ENCODE assay signal across 9 mouse cellular contexts in the genomic region with DNA sequence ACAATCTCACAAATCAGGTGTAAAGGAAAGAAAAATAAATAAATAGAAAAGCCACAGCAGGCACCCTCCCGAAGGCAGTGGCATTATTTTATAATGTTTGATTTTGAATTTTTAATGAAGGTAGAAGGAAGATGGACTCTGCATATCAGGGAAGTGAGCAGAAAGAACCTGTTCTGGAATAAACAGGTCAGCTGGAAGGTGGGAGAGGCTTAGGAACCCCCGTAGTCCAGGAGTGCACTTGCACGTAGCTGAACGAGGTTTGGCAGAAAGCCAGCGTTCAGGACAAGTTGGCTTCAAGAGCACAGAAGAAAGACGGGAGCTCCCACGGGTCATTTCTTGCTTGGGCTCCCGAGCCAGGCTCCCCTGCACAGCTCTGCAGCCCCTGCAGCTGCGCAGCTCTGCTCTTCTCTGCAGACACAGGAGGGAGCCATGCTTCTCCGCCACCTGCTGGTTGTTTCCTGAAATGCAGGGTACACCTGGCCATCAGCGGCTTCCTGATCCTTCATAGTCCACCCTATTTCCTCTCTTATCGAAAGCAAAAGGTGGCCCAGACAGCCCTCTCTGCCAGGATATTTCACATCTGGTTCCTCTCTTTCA.
DNase-seq lines count a peak whose midpoint lies in the region; ATAC-seq and TF ChIP-seq lines count a peak whose summit lies in the region.
"Had no signal": no experiment of that assay in that cellular context is flagged by ENCODE, and none has a peak within 500 bp of the region (broad histone marks: within the 10 kb centered on the region; RNA-seq: fewer than 3 reads in every experiment).

No protein-coding gene starts in this region.

- H3K36me3 ChIP-seq in forebrain, embryonic 10.5 days (replicated peaks): no peaks in the 10 kb centered on the region
- no peaks in the 10 kb centered on the region for H3K36me3 ChIP-seq in heart, postnatal 0 days (replicated peaks; ENCODE audit: control insufficient read depth, insufficient read depth, low read length)
- no peaks in the 10 kb centered on the region for H3K36me3 ChIP-seq in liver, embryonic 14.5 days (replicated peaks; ENCODE audit: control insufficient read depth, insufficient read depth, low read depth)
- H3K36me3 ChIP-seq in neural tube, embryonic 11.5 days (ENCODE audit: control insufficient read depth, insufficient read depth, low read length): no peaks in the 10 kb centered on the region
- no peaks in the 10 kb centered on the region for H3K36me3 ChIP-seq in stomach, embryonic 15.5 days

- H3K27ac ChIP-seq in forebrain, embryonic 10.5 days: no peak overlapping the region
- no peak overlapping the region for H3K27ac ChIP-seq in heart, postnatal 0 days (ENCODE audit: low read depth)
- H3K27ac ChIP-seq in liver, embryonic 14.5 days: no peak overlapping the region
- H3K27ac ChIP-seq in neural tube, embryonic 11.5 days (ENCODE audit: low read depth, low read length): no peak overlapping the region
- H3K27ac ChIP-seq in stomach, embryonic 15.5 days: no peak overlapping the region

- no peaks in the 10 kb centered on the region for H3K9me3 ChIP-seq in forebrain, embryonic 10.5 days
- no peaks in the 10 kb centered on the region for H3K9me3 ChIP-seq in heart, postnatal 0 days (replicated peaks; ENCODE audit: control insufficient read depth, low read length)
- no peaks in the 10 kb centered on the region for H3K9me3 ChIP-seq in liver, embryonic 14.5 days (ENCODE audit: control insufficient read depth, low read length)
- no peaks in the 10 kb centered on the region for H3K9me3 ChIP-seq in neural tube, embryonic 11.5 days (ENCODE audit: control insufficient read depth, low read length)
- no peaks in the 10 kb centered on the region for H3K9me3 ChIP-seq in stomach, embryonic 15.5 days

- H3K4me1 ChIP-seq in forebrain, embryonic 10.5 days: no peaks in the 10 kb centered on the region; the same call in 1 of the 2 replicates
- H3K4me1 ChIP-seq in heart, postnatal 0 days (ENCODE audit: control insufficient read depth, insufficient read depth): no peaks in the 10 kb centered on the region
- no peaks in the 10 kb centered on the region for H3K4me1 ChIP-seq in liver, embryonic 14.5 days (replicated peaks; ENCODE audit: control insufficient read depth in 2 of 2, insufficient read depth in 2 of 2, low read length in 1 of 2)
- H3K4me1 ChIP-seq in neural tube, embryonic 11.5 days (ENCODE audit: control insufficient read depth, insufficient read depth, low read length): no peaks in the 10 kb centered on the region
- no peaks in the 10 kb centered on the region for H3K4me1 ChIP-seq in stomach, embryonic 15.5 days

- ATAC-seq in CD4-positive, CD25-positive, alpha-beta regulatory T cell, adult 4 months: peak; percentile 90
- ATAC-seq in heart, postnatal 0 days (ENCODE audit: insufficient read depth, low read depth): peak; percentile 58
- ATAC-seq in liver, embryonic 14.5 days (ENCODE audit: insufficient read depth): 0 out of 2 replicates have a peak, but pooled peaks have one; percentile 51
- ATAC-seq in neural tube, embryonic 11.5 days (ENCODE audit: insufficient read depth, low FRiP score, low TSS enrichment): peak; percentile 88
- peak; percentile 81; the same call in 1 of the 2 replicates for ATAC-seq in stomach, embryonic 15.5 days (ENCODE audit: insufficient read depth, low FRiP score, low read depth)

- DNase-seq in c-Kit-negative CD71-positive TER-119-positive erythroid progenitor cells, embryonic 14.5 days (ENCODE audit: low read depth, low spot score): peak; percentile 11
- peak; percentile 82 for DNase-seq in forebrain, embryonic 10.5 days (ENCODE audit: extremely low spot score, low spot score)
- DNase-seq in heart, postnatal 0 days (ENCODE audit: low spot score): peak; percentile 47
- DNase-seq in kidney, postnatal 36 days: peak; percentile 67 to 87
- peak in 2 of 3 experiments; percentile 9 to 17 for DNase-seq in liver, embryonic 14.5 days (ENCODE audit: low read depth in 3 of 3, low spot score in 3 of 3)
- DNase-seq in neural tube, embryonic 11.5 days (ENCODE audit: low spot score): peak; percentile 84

- peak overlapping the region; percentile 11; the same call in 1 of the 2 replicates for H3K4me3 ChIP-seq in forebrain, embryonic 10.5 days
- H3K4me3 ChIP-seq in heart, postnatal 0 days (ENCODE audit: low read depth, low read length): no peak overlapping the region
- H3K4me3 ChIP-seq in liver, embryonic 14.5 days (ENCODE audit: insufficient read depth in 1 of 2, low read depth in 2 of 2, low read length in 2 of 2): no peak overlapping the region
- no peak overlapping the region for H3K4me3 ChIP-seq in neural tube, embryonic 11.5 days (ENCODE audit: low read depth, low read length)
- no peak overlapping the region for H3K4me3 ChIP-seq in stomach, embryonic 15.5 days (replicated peaks)
- H3K4me3 ChIP-seq: erythroblast, embryonic 14.5 days had no signal

- no peak for TF ChIP-seq EP300 in heart, postnatal 0 days (IDR thresholded peaks at IDR 0.05; ENCODE audit: low read depth)
- TF ChIP-seq EP300 in liver, embryonic 14.5 days (IDR thresholded peaks at IDR 0.05; ENCODE audit: low read depth): no peak

- 0 out of 2 replicates have a peak, but pooled peaks cover 5% of the 10 kb centered on the region for H3K27me3 ChIP-seq in forebrain, embryonic 10.5 days (ENCODE audit: poor library complexity, severe bottlenecking)
- H3K27me3 ChIP-seq in heart, postnatal 0 days (ENCODE audit: control insufficient read depth, insufficient read depth, low read length): no peaks in the 10 kb centered on the region
- no peaks in the 10 kb centered on the region; the same call in 1 of the 2 replicates for H3K27me3 ChIP-seq in liver, embryonic 14.5 days (ENCODE audit: control insufficient read depth, insufficient read depth, low read length)
- H3K27me3 ChIP-seq in neural tube, embryonic 11.5 days (ENCODE audit: control insufficient read depth, insufficient read depth, low read length): no peaks in the 10 kb centered on the region
- no peaks in the 10 kb centered on the region for H3K27me3 ChIP-seq in stomach, embryonic 15.5 days (replicated peaks)

- H3K9ac ChIP-seq in heart, postnatal 0 days (replicated peaks; ENCODE audit: low read depth, low read length): no peak overlapping the region
- no peak overlapping the region for H3K9ac ChIP-seq in liver, embryonic 14.5 days (replicated peaks)
- H3K9ac ChIP-seq in neural tube, embryonic 11.5 days (ENCODE audit: low read length): no peak overlapping the region
- H3K9ac ChIP-seq in stomach, embryonic 15.5 days: no peak overlapping the region

- TF ChIP-seq CTCF in heart, postnatal 0 days (IDR thresholded peaks at IDR 0.05; ENCODE audit: low read depth): peak; percentile 90
- peak; percentile 90 for TF ChIP-seq CTCF in liver, embryonic 14.5 days (IDR thresholded peaks at IDR 0.05; ENCODE audit: low read depth)

- WGBS in forebrain, embryonic 10.5 days: 19% methylated on average over 12 of the region's 12 CpGs
- 10% methylated on average over 12 of the region's 12 CpGs for WGBS in heart, postnatal 0 days
- 11% methylated on average over 12 of the region's 12 CpGs for WGBS in liver, embryonic 14.5 days (ENCODE audit: insufficient replicate concordance)
- WGBS in neural tube, embryonic 11.5 days: 14% methylated on average over 12 of the region's 12 CpGs
- WGBS in stomach, embryonic 15.5 days: 7% methylated on average over 12 of the region's 12 CpGs

- peak overlapping the region; percentile 22; the same call in 1 of the 2 replicates for H3K4me2 ChIP-seq in heart, postnatal 0 days (ENCODE audit: low read depth, low read length)
- H3K4me2 ChIP-seq in liver, embryonic 14.5 days (ENCODE audit: low read depth): no peak overlapping the region
- H3K4me2 ChIP-seq in neural tube, embryonic 11.5 days (ENCODE audit: low read depth): peak overlapping the region; percentile 34; the same call in 1 of the 2 replicates
- peak overlapping the region; percentile 47 for H3K4me2 ChIP-seq in stomach, embryonic 15.5 days

Comparison
In these comparisons a context has a peak if more than half of its experiments do, and no peak if none do; other contexts are left out.
1. DNase-seq: peak in every context shown above with its lines; median percentile 84 in neural tube, embryonic 11.5 days; 82 in forebrain, embryonic 10.5 days; 77 in kidney, postnatal 36 days; 47 in heart, postnatal 0 days; 13 in liver, embryonic 14.5 days; 11 in c-Kit-negative CD71-positive TER-119-positive erythroid progenitor cells, embryonic 14.5 days.